Mouse (Mus musculus) liver, adult 2 months (tissue): ENCODE measurements around the gene Atf6b. TPM values are rescaled to one million over a fixed set of nuclear protein-coding genes. Genes with fewer than 3 reads are reported as not detected.
A peak's percentile ranks its signal among the peaks of the same experiment; 100 is the strongest.

Source experiments
- DNase-seq: peaks from one replicate; pipeline ENCODE4 v3.0.0-alpha.2; 2011; ENCODE audit warnings: low read depth, low spot score; ENCODE audit errors: extremely low read depth
- H3K27ac ChIP-seq: fragments of 200-500 bp; replicated peaks from 2 replicates; pipeline ENCODE4 v1.5.1; 2012; ENCODE audit warnings: low read depth, mild to moderate bottlenecking, control low read depth, inconsistent platforms, low read length; ENCODE audit not compliant: insufficient read depth
- H3K27me3 ChIP-seq: fragments of 200-500 bp; 2 replicates; pipeline ENCODE4 v1.6.1; 2012; ENCODE audit warnings: mild to moderate bottlenecking, moderate library complexity, low read length, inconsistent platforms; ENCODE audit not compliant: control insufficient read depth, insufficient read depth
- H3K36me3 ChIP-seq: fragments of 200-500 bp; 2 replicates; pipeline ENCODE4 v1.6.1; 2012; ENCODE audit warnings: low read length, inconsistent platforms; ENCODE audit not compliant: control insufficient read depth, insufficient read depth
- H3K4me1 ChIP-seq: fragments of 200-500 bp; 2 replicates; pipeline ENCODE4 v1.6.1; 2011; ENCODE audit warnings: low read length; ENCODE audit not compliant: control insufficient read depth, insufficient read depth
- H3K4me3 ChIP-seq: fragments of 200-500 bp; 2 replicates; pipeline ENCODE4 v1.5.1; 2011; ENCODE audit warnings: low read depth, mild to moderate bottlenecking, control low read depth, low read length, moderate library complexity; ENCODE audit not compliant: insufficient read depth
- H3K79me2 ChIP-seq: fragments of 200-500 bp; 2 replicates; pipeline ENCODE4 v1.6.1; 2012; ENCODE audit warnings: inconsistent platforms, mild to moderate bottlenecking, low read length, moderate library complexity; ENCODE audit not compliant: control insufficient read depth, insufficient read depth
- H3K9ac ChIP-seq: fragments of 200-500 bp; 2 replicates; pipeline ENCODE4 v1.6.1; 2012; ENCODE audit warnings: low read depth, mild to moderate bottlenecking, control low read depth, inconsistent platforms, low read length
- CTCF ChIP-seq: fragments of 200-500 bp; IDR thresholded peaks from 2 replicates; pipeline ENCODE4 v1.5.1; 2011; ENCODE audit warnings: low read depth, low read length, control low read depth
- POLR2A ChIP-seq: fragments of 200-500 bp; IDR thresholded peaks from 2 replicates; pipeline ENCODE4 v1.6.1; 2011; ENCODE audit warnings: low read length, control low read depth; ENCODE audit not compliant: insufficient read depth; ENCODE audit errors: extremely low read depth
- WGBS: fragments of 180-500 bp; shearing (Covaris S2); methylation state at CpG from one replicate; pipeline ENCODE4 v1.1.7; 2018; 5-methylcytosine and 5-hydroxymethylcytosine counted together
- polyA plus RNA-seq: library from polyadenylated mRNA; depleted of rRNA; stranded (reverse); fragments of >200 nt; gene quantifications from 2 replicates; pipeline ENCODE4 v1.2.3, GENCODE M21; 2012
- total RNA-seq: library from RNA; depleted of rRNA; stranded (reverse); fragments of >200 nt; gene quantifications from 2 replicates; pipeline ENCODE4 v1.2.3, GENCODE M21; 2014

Atf6b gene
- total and polyA plus RNA-seq, 2 experiments = 4.4 to 34.6 TPM

GRCm38 (mm10) chr17:34623161-34623560 is 23.8 kb upstream of the Atf6b start:
- Histone ChIP-seq H3K27me3 (no peaks in the 10 kb centered on the region), H3K4me1 (0 out of 2 replicates have a peak, but pooled peaks cover 5% of the 10 kb centered on the region), H3K4me3 (no peak overlapping the region), H3K27ac (no peak overlapping the region), H3K36me3 (peaks cover 11% of the 10 kb centered on the region), H3K79me2 (no peaks in the 10 kb centered on the region), H3K9ac (no peak overlapping the region)
- WGBS = 89% methylated on average over 9 of the region's 9 CpGs
- TF ChIP-seq POLR2A = no peak
- no peak for TF ChIP-seq CTCF
- DNase-seq = no peak

- no peak overlapping the region for H3K4me3 ChIP-seq
- 0 out of 2 replicates have a peak, but pooled peaks cover 5% of the 10 kb centered on the region for H3K4me1 ChIP-seq
- no peaks in the 10 kb centered on the region for H3K79me2 ChIP-seq
- no peak overlapping the region for H3K27ac ChIP-seq
- WGBS = 73% methylated on average over 3 of the region's 3 CpGs
- no peak overlapping the region for H3K9ac ChIP-seq
- H3K27me3 ChIP-seq = no peaks in the 10 kb centered on the region
- no peak for DNase-seq
- H3K36me3 ChIP-seq = peaks cover 11% of the 10 kb centered on the region
- no peak for TF ChIP-seq POLR2A
- TF ChIP-seq CTCF = no peak
These were observed 22.0 kb upstream of the Atf6b start for GRCm38 (mm10) chr17:34624981-34625380.

- H3K4me3 ChIP-seq = no peak overlapping the region; the same call in 1 of the 2 replicates
- DNase-seq = no peak
- WGBS = 57% methylated on average over 16 of the region's 16 CpGs
- 0 out of 2 replicates have a peak, but pooled peaks cover 5% of the 10 kb centered on the region for H3K4me1 ChIP-seq
- no peak overlapping the region for H3K27ac ChIP-seq
- no peaks in the 10 kb centered on the region for H3K27me3 ChIP-seq
- TF ChIP-seq POLR2A = no peak
- TF ChIP-seq CTCF = no peak
- H3K36me3 ChIP-seq = peaks cover 11% of the 10 kb centered on the region
- H3K79me2 ChIP-seq = no peaks in the 10 kb centered on the region
- H3K9ac ChIP-seq = peak overlapping the region; percentile 71; the same call in 1 of the 2 replicates
These were observed 20.7 kb upstream of the Atf6b start for GRCm38 (mm10) chr17:34626062-34626772.

- no peaks in the 10 kb centered on the region for H3K27me3 ChIP-seq
- H3K9ac ChIP-seq = peak overlapping the region; percentile 71
- peak overlapping the region; percentile 78 for H3K27ac ChIP-seq
- no peaks in the 10 kb centered on the region for H3K79me2 ChIP-seq
- DNase-seq = no peak
- peaks cover 10% of the 10 kb centered on the region for H3K36me3 ChIP-seq
- 5% methylated on average over 18 of the region's 18 CpGs for WGBS
- TF ChIP-seq POLR2A = no peak
- peak; percentile 22; the same call in 1 of the 2 replicates for TF ChIP-seq CTCF
- peak overlapping the region; percentile 72 for H3K4me3 ChIP-seq
- H3K4me1 ChIP-seq = 0 out of 2 replicates have a peak, but pooled peaks cover 5% of the 10 kb centered on the region
These were observed 20.2 kb upstream of the Atf6b start for GRCm38 (mm10) chr17:34626773-34627092.

GRCm38 (mm10) chr17:34627093-34627942 is 19.6 kb upstream of the Atf6b start:
- Histone ChIP-seq H3K79me2 (no peaks in the 10 kb centered on the region), H3K27me3 (no peaks in the 10 kb centered on the region), H3K27ac (peak overlapping the region; percentile 82), H3K36me3 (peaks cover 6% of the 10 kb centered on the region), H3K9ac (peak overlapping the region; percentile 75), H3K4me3 (peak overlapping the region; percentile 72), H3K4me1 (0 out of 2 replicates have a peak, but pooled peaks cover 5% of the 10 kb centered on the region)
- peak; percentile 81 for DNase-seq
- TF ChIP-seq CTCF (no peak), POLR2A (peak; percentile 40; the same call in 1 of the 2 replicates)
- under 1% methylated on average over 44 of the region's 45 CpGs for WGBS
